Mouse (Mus musculus): ENCODE measurements around the gene Gabpa.

Gabpa gene

DNA sequence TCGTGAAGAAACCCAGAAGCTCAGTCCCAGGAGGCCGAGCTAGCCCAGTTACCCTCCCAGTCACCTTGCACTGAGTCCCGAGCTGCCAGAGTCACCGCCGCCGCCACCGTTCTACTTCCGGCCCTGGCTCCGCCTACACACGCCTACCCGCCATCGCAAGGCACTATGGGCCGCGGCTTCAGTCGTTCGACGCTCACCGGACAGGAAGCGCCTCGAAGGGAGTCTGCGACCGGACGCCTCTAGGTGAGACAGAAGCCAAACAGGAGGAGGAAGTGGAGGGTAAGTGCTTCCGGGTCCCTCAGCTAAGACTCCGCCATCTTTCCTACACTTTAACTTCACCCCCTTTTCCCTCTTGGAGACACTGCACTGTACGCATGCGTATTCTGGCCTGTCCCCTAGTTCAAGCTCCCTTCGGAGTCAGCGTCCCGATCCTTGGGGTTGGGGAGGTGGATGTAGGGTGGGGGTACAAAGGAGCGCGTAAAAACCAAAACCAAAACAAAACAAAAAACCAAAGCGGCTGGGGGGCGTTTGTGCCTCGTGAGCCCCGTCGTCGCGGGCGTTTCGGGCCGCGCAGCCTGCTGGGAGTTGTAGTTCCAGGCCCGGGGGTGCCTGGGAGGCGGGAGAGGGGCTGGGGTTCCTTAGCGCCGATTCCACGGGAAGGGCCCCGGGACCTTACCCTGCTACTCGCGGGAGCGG is at the start of gene Gabpa:
TSS of gene Gabpa (plus strand) at position 181 of the 696 bp plus-strand sequence.
- peak; percentile 90 to 92 for DNase-seq (ENCODE audit: low spot score in 2 of 2)

DNA sequence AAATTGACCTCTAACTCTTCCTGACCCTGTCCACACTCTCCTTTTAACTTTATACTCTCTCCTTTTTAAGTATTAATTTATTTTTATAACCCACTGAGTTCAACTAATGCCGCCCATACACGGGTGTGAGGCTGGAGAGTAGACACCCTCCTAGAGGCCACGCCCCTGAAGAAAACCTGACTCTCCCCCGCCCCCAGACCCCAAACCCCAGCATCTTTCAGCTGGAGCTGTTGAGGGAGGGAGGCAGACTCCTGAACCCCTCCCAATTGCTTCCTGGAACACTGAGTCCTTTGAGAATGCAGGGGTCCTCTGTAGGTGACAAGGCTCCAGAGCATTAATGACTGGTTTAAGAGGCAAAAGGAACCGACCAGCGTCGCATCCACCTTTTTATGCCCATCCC is 49.8 kb upstream of the Gabpa start:
- DNase-seq (ENCODE audit: low spot score in 2 of 2) = no peak

- no peak for DNase-seq (ENCODE audit: low spot score in 2 of 2)
Measured at GRCm38 (mm10) chr16:84790595-84791165, 44.0 kb upstream of the Gabpa start.

DNA sequence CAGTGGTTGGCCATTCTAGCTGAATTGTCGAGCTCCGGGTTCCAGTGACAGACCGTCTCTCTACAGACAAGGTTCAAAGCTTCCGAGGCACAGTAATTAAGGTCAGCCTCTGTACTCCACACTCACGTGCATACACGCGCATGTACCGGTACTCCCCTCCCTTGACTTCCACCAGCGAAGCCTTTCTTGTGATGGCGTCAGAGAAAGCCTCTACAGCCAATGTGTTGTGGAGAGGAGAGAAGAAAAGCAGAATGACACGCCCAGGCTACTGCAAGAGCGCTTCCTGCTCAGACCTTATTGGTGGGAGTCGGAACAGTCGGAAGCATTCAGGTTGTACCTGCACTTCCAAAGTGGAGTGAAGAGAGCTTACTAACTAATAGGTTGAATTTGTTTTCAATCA is 41.3 kb upstream of the Gabpa start:
- no peak for DNase-seq (ENCODE audit: low spot score in 2 of 2)

DNA sequence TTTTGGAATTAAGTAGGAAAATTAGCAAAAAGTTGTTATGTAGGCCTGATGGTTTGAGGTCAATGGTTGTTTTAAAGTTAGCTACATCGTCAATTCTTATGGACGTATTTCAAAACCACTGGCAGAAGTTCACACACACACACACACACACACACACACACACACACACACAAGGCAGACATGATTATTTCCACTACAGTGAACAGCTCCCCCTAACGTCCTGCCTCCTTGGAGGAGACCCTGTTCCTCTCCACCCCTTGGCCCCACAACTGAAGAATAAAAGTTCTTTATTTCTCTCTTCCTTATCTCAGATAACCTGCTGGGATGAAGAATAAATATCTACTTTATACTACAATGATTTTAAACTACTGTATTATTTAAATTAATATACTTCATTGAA is 39.4 kb upstream of the Gabpa start:
- DNase-seq (ENCODE audit: low spot score in 2 of 2) = no peak

DNA sequence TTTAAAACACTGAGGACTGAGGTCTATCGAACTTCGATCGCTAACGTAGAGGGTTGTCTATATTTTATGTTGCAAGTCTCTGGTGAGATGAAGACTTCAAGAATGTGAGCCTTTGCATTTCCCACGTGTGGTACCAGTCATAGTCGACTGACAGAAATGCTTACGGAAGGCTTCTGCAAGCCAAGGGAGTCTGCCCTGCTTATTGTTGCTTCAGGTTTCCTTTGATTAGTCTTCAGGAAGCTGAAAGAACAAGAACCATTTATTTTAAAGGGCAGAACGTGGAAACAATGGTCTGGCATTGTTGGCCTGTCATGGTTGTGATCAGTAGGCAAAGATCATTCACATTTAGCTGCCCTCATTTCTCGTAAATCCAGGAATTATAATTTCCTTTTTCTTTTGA is 38.0 kb upstream of the Gabpa start:
- no peak for DNase-seq (ENCODE audit: low spot score in 2 of 2)

GRCm38 (mm10) chr16:84800038-84800437 is 34.7 kb upstream of the Gabpa start:
- no peak for DNase-seq (ENCODE audit: low spot score in 2 of 2)

GRCm38 (mm10) chr16:84802217-84802616 is 32.5 kb upstream of the Gabpa start:
- no peak for DNase-seq (ENCODE audit: low spot score in 2 of 2)

DNA sequence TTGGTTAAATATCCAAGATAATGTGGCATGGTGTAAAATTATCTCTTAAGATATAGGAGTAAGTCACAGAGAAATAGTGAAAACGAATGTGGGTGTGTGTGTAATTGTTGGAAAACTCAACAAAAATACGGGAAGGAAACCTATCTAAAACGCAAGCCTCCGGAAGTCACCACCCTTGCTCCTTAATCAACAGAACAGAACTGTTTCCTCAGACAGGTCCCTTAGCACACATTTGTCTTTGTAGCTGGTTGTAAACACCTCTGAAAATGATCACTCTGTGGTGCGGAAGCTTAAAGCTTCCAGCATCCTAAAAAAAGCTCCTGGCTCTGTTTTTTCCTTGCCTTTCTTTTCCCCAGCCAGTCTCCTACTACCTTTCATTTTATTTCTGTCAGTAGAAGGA is 29.9 kb upstream of the Gabpa start:
- DNase-seq (ENCODE audit: low spot score in 2 of 2) = no peak

GRCm38 (mm10) chr16:84806175-84806574 is 28.6 kb upstream of the Gabpa start:
- DNase-seq (ENCODE audit: low spot score in 2 of 2) = no peak

DNA sequence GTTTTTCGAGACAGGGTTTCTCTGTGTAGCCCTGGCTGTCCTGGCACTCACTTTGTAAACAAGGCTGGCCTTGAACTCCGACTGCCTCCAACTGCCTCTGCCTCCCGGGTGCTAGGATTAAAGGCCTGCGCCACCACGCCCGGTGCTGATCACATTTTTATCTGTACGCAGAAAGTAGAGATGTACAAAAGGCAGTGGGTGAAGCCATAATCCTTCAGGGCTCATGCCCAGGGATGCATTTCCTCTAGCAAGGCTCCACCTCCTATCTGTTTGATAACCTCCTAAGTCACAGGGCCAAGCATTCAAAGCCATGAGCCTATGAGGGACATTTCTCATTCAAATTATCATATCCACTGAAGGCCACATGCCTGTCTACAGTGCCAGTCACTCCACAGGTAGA is 26.9 kb upstream of the Gabpa start:
- no peak for DNase-seq (ENCODE audit: low spot score in 2 of 2)

DNA sequence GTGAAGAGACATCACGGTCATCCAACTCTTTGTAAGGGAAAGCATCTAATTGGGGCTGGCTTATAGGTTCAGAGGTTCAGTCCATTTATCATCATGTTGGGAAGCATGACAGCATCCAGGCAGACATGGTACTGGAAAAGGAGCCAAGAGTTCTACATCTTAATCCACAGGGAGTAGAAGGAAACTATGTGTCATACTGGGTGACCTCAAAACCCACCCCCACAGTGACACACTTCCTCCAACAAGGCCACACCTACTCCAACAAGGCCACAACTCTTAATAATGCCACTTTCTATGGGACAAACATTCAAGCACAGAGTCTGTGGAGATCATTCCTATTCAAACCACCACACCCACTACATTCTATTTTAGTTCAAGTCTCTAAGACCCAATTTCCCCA is 24.5 kb upstream of the Gabpa start:
- DNase-seq (ENCODE audit: low spot score in 2 of 2) = no peak

DNA sequence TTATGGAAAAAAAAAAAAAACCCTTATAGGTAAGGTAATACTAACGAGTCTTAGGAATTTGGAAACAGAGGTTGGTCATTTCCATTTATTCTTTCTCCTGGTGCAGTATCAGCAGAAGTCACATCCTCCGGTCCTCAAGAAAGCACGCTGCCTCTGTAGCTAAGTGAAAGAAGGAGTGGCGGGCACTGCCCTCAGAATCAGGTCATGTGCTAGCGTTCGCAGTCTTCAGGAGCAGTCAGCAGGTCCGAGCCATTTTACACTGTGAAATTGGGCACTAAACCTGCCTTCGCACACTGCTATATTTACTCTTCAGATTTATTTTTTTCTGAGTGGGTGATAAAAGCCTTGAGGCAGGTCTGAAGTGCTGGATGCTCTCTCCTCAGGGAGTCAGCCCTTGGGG is 20.9 kb upstream of the Gabpa start:
- no peak for DNase-seq (ENCODE audit: low spot score in 2 of 2)

DNA sequence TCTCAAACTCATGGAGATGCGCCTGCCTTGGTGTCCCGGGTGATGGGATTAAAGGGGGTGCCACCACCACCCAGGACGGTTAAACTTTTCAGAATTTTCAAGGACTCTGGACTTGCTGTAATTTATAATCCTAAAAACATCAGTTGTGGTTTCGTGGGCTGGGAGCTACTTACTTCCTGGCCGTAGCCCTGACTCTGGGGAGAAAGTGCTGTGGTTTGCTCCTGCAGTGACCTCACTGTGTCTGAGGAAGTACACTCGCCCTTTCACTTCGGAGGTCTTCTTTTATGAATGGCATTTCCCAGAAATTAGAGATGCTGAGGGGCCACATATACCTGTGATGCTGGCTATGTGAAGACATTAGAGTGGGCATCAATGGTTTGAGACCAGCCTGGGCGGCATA is 20.2 kb upstream of the Gabpa start:
- no peak for DNase-seq (ENCODE audit: low spot score in 2 of 2)

GRCm38 (mm10) chr16:84817423-84817822 is 17.3 kb upstream of the Gabpa start:
- DNase-seq (ENCODE audit: low spot score in 2 of 2) = peak; percentile 42 to 68

GRCm38 (mm10) chr16:84825009-84825408 is 9.7 kb upstream of the Gabpa start:
- no peak for DNase-seq (ENCODE audit: low spot score in 2 of 2)

DNA sequence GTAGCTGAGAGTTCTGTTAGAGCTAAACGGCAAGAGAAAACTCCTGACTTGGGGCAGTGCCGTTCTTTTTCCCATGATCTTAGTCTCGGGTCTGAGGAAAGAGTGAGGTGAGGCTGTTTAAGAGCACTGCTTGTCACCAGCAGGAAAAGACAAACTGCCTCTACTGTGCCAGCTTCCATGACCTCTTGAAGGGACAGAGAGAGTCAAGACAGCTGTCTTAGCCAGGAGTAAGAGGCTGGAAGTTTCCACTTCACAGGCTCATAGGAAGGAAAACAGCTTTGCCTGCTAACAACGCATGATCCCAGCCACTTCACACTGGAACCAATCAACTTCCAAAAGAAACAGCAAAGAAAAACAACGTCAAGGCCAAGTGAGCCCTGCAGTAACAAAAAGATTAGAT is 3.0 kb upstream of the Gabpa start:
- no peak for DNase-seq (ENCODE audit: low spot score in 2 of 2)

DNA sequence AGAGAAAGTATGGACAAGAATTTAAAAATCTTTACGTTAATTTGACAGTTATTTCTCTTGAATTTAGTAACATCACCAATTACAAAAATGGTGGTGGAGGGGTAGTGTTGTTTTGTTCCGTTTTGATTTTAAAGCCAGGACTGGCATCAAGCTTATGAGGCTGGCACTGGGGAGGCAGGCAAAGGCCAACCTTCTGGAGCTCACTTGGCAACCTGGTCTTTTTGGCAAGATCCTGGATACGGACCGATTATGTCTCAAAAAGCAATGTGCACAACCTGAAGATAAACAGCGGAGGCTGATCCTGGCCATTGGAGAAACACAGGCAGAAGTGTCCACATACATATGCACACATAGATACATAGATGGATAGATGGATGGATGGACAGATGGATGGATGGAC is 2.0 kb upstream of the Gabpa start:
- DNase-seq (ENCODE audit: low spot score in 2 of 2) = no peak

DNA sequence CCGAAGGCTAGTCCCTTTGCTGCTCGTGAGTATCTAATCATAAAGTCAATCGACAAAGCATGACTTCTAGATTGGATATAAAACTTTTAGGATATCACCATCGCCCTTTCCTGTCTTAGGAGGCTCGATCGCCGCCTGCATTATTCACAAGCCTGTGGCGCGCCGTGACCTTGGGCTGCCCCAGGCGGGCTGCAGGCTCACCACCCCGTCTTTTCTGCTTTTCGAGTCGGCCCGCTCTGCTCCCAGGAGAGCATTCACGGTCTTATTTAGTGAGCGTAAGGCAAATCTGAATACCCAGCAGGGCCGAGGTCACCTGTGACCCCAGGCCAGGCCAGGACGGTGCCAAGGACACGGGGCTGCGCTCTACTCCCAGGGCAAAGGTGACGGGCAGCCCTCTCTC is 381 bp upstream of the Gabpa start:
- no peak for DNase-seq (ENCODE audit: low spot score in 2 of 2)

GRCm38 (mm10) chr16:84835441-84835822 is 707 bp downstream of the Gabpa start, which contains the start of gene Atp5j:
TSS of gene Atp5j (minus strand) at chr16:84835625.
- DNase-seq (ENCODE audit: low spot score in 2 of 2) = peak; percentile 84 to 87

DNA sequence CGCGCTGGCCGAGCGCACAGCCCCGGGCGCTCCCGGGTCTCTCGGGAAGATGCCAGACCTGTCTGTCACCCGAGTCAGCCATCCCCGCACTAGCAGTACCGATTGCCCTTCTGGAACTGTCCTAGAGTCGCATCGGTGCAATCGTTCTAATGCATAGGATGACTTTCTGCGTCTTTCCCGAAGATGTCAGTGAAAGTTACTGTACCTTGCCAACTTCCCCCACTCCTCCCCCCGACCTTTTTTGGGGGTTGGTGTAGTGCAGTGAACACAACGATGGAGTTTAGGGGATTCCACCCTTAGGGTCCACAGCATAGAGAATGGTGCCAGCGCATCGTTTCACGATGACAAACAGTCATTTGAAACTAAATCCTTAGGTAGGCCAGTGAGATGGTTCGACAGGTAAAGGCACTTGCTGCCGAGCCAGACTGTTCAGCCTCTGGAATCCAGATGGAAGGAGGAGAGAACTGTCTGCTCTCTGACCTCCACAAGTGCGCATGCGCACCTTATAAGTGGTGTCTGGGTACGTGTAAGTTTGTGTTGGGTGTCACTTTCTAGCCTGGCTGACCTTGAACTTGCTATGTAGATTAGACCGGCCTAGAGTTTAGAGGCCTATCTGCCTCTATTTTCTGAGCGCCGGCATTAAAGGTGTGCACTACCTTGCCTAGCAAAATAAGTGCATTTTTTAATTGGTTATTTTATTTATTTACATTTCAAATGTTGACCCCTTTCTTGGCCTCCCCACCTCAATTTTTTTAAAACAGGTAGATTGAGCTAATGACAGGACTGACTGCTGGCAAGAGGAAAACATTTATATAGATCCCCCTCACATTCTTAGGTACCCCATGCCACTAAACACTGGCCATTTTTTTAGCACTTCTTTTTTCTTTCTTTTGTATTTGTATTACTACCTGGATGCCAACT is 1.4 kb downstream of the Gabpa start:
- DNase-seq (ENCODE audit: low spot score in 2 of 2) = peak; percentile 30 to 40

GRCm38 (mm10) chr16:84838576-84838975 is 3.9 kb downstream of the Gabpa start:
- no peak for DNase-seq (ENCODE audit: low spot score in 2 of 2)

DNA sequence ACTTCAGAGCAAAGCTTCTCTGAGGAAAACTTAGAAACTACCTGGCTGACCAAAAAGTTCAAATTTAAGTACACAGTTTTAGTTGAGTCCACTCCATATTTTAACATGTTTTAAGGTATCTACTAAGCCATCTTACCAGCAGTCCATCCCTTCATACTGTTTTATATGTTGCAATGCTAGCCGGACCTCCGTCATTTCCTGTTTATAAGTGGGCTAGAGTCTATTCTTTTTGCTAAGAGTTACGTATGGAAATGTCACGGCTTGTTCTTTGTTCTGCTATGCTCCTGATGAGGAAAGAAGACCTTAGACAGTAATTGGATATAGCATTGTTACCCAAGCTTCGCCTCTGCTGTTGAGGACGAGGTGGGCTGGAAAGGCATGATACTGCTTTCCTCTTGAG is 18.8 kb downstream of the Gabpa start:
- no peak for DNase-seq (ENCODE audit: low spot score in 2 of 2)
